Mouse (Mus musculus) thymus, postnatal 14 days (tissue): ENCODE measurements at regions not wholly inside any gene's neighbourhood (a gene's known extent, or its start where the extent isn't known, plus 50 kb on each side); places are given as distances from the start of the nearest gene placed in this dataset.

Experiments
- DNase-seq: peaks from one replicate; pipeline ENCODE4 v3.0.0; 2021

- DNase-seq: no peak
These were observed 620.3 kb downstream of the Utrn start for GRCm38 (mm10) chr10:12248853-12249252.

- no peak for DNase-seq
These were observed 615.9 kb downstream of the Utrn start for GRCm38 (mm10) chr10:12253274-12253673.

GRCm38 (mm10) chr10:12285679-12286078, 583.5 kb downstream of the Utrn start:
- no peak for DNase-seq

- DNase-seq: no peak
These were observed 570.3 kb downstream of the Utrn start for GRCm38 (mm10) chr10:12298887-12299286.

GRCm38 (mm10) chr10:12302396-12302795, 566.8 kb downstream of the Utrn start:
- DNase-seq: no peak

- no peak for DNase-seq
These were observed 548.9 kb downstream of the Utrn start for GRCm38 (mm10) chr10:12320311-12320710.
